Mouse (Mus musculus) ES-Bruce4 (cell line): ENCODE data around the gene Igfbp4. TPM values are rescaled to one million over a fixed set of nuclear protein-coding genes. Genes with fewer than 3 reads are reported as not detected.

ENCODE experiments used
- H3K27ac ChIP-seq: 2 replicates; pipeline ENCODE4 v1.5.1; 2012; ENCODE audit warnings: low read length, inconsistent platforms; ENCODE audit not compliant: insufficient read depth
- H3K27me3 ChIP-seq: 2 replicates; pipeline ENCODE4 v1.6.1; 2012; ENCODE audit warnings: mild to moderate bottlenecking, low read length, inconsistent platforms; ENCODE audit not compliant: control insufficient read depth, poor library complexity, insufficient read depth, severe bottlenecking
- H3K36me3 ChIP-seq: 2 replicates; pipeline ENCODE4 v1.6.1; 2012; ENCODE audit warnings: inconsistent platforms, mild to moderate bottlenecking, low read length, moderate library complexity; ENCODE audit not compliant: control insufficient read depth, poor library complexity, insufficient read depth, severe bottlenecking
- H3K4me1 ChIP-seq: one replicate; pipeline ENCODE4 v1.8.1; 2011; ENCODE audit warnings: low read length; ENCODE audit not compliant: control insufficient read depth, insufficient read depth
- H3K4me3 ChIP-seq: 2 replicates; pipeline ENCODE4 v1.5.1; 2011; ENCODE audit warnings: low read depth, mild to moderate bottlenecking, low read length
- H3K9ac ChIP-seq: 2 replicates; pipeline ENCODE4 v1.6.1; 2012; ENCODE audit warnings: low read depth, mild to moderate bottlenecking, inconsistent platforms; ENCODE audit not compliant: poor library complexity, severe bottlenecking
- H3K9me3 ChIP-seq: replicated peaks from 2 replicates; pipeline ENCODE4 v1.6.1; 2012; ENCODE audit warnings: mild to moderate bottlenecking, low read length, inconsistent platforms; ENCODE audit not compliant: control insufficient read depth, poor library complexity, insufficient read depth, severe bottlenecking
- CTCF ChIP-seq: IDR thresholded peaks from one replicate; pipeline ENCODE4 v1.8.1; 2011; ENCODE audit warnings: low read depth, low read length
- EP300 ChIP-seq: IDR thresholded peaks from 2 replicates; pipeline ENCODE4 v1.6.1; 2011; ENCODE audit warnings: low read depth, low read length; ENCODE audit not compliant: insufficient read depth
- POLR2A ChIP-seq: IDR thresholded peaks from one replicate; pipeline ENCODE4 v1.8.1; 2011; ENCODE audit warnings: low read length; ENCODE audit not compliant: insufficient read depth
- polyA plus RNA-seq: library from polyadenylated mRNA; stranded (reverse); fragments of >200 nt; gene quantifications from 2 replicates; pipeline ENCODE4 v1.2.4, GENCODE M21; 2011; ENCODE audit warnings: low read depth; ENCODE audit not compliant: missing spikeins, insufficient read depth, insufficient read length

The Igfbp4 gene
- polyA plus RNA-seq, result 47.6 and 51.4 TPM in 2 replicates

- H3K27me3 ChIP-seq, result peaks cover 10% of the 10 kb centered on the region
- no peaks in the 10 kb centered on the region for H3K36me3 ChIP-seq
- H3K27ac ChIP-seq, result no peak within 1 kb of the TSS
- TF ChIP-seq EP300, result no peak
- TF ChIP-seq CTCF, result no peak
- no peak for TF ChIP-seq POLR2A
- H3K9me3 ChIP-seq, result no peaks in the 10 kb centered on the region
- H3K9ac ChIP-seq, result peak within 1 kb of the TSS; percentile 77
- peak within 1 kb of the TSS; percentile 72 for H3K4me3 ChIP-seq
- peaks cover 2% of the 10 kb centered on the region for H3K4me1 ChIP-seq
Observed at GRCm38 (mm10) chr11:99041051-99041729, at the start of gene Igfbp4. Gene Igfbp4 (plus strand): TSS chr11:99041244.

- TF ChIP-seq EP300, result no peak
- no peak for TF ChIP-seq CTCF
- no peak for TF ChIP-seq POLR2A
- Histone ChIP-seq H3K4me1 (no peaks in the 10 kb centered on the region), H3K27me3 (no peaks in the 10 kb centered on the region), H3K36me3 (peaks cover 92% of the 10 kb centered on the region), H3K9ac (no peak overlapping the region), H3K4me3 (no peak overlapping the region), H3K9me3 (no peaks in the 10 kb centered on the region), H3K27ac (no peak overlapping the region)
Observed at GRCm38 (mm10) chr11:98995987-98996386, 45.1 kb upstream of the Igfbp4 start.

GRCm38 (mm10) chr11:98997659-98998058 is 43.4 kb upstream of the Igfbp4 start:
- no peak overlapping the region for H3K4me3 ChIP-seq
- no peaks in the 10 kb centered on the region for H3K9me3 ChIP-seq
- no peaks in the 10 kb centered on the region for H3K27me3 ChIP-seq
- H3K9ac ChIP-seq, result no peak overlapping the region
- TF ChIP-seq CTCF, result no peak
- TF ChIP-seq POLR2A, result no peak
- TF ChIP-seq EP300, result no peak
- H3K27ac ChIP-seq, result no peak overlapping the region
- H3K36me3 ChIP-seq, result peaks cover 98% of the 10 kb centered on the region
- no peaks in the 10 kb centered on the region for H3K4me1 ChIP-seq

GRCm38 (mm10) chr11:98998776-98999175 is 42.3 kb upstream of the Igfbp4 start:
- H3K4me3 ChIP-seq, result no peak overlapping the region
- no peaks in the 10 kb centered on the region for H3K4me1 ChIP-seq
- no peaks in the 10 kb centered on the region for H3K27me3 ChIP-seq

GRCm38 (mm10) chr11:98999243-98999642 is 41.8 kb upstream of the Igfbp4 start:
- no peaks in the 10 kb centered on the region for H3K4me1 ChIP-seq
- H3K9ac ChIP-seq, result no peak overlapping the region
- no peak overlapping the region for H3K4me3 ChIP-seq
- peaks cover 98% of the 10 kb centered on the region for H3K36me3 ChIP-seq
- TF ChIP-seq CTCF (no peak), EP300 (no peak), POLR2A (no peak)
- no peaks in the 10 kb centered on the region for H3K27me3 ChIP-seq
- H3K9me3 ChIP-seq, result no peaks in the 10 kb centered on the region
- no peak overlapping the region for H3K27ac ChIP-seq

More at GRCm38 (mm10) chr11:98998776-98999175, 42.3 kb upstream of the Igfbp4 start:
- Histone ChIP-seq H3K9ac (no peak overlapping the region), H3K27ac (no peak overlapping the region), H3K36me3 (peaks cover 98% of the 10 kb centered on the region), H3K9me3 (no peaks in the 10 kb centered on the region)
- TF ChIP-seq POLR2A, result no peak
- TF ChIP-seq EP300, result no peak
- TF ChIP-seq CTCF, result no peak

GRCm38 (mm10) chr11:99006788-99007187 is 34.3 kb upstream of the Igfbp4 start:
- no peak overlapping the region for H3K27ac ChIP-seq
- no peaks in the 10 kb centered on the region for H3K27me3 ChIP-seq
- TF ChIP-seq CTCF, result no peak
- no peak for TF ChIP-seq POLR2A
- no peak for TF ChIP-seq EP300
- no peaks in the 10 kb centered on the region for H3K9me3 ChIP-seq
- peaks cover 98% of the 10 kb centered on the region for H3K36me3 ChIP-seq
- no peak overlapping the region for H3K4me3 ChIP-seq
- no peak overlapping the region for H3K9ac ChIP-seq
- no peaks in the 10 kb centered on the region for H3K4me1 ChIP-seq
